Mouse (Mus musculus) lung, embryonic 14.5 days (tissue): ENCODE results near the gene Ankar. TPM values are rescaled to one million over a fixed set of nuclear protein-coding genes. Genes with fewer than 3 reads are reported as not detected.

Experiments used
- ATAC-seq: fragments of 200-750 bp; cut with Nextera tagmentation; 2 replicates; pipeline ENCODE4 v1.8.0; 2017; ENCODE audit warnings: mild to moderate bottlenecking, moderate TSS enrichment, moderate library complexity; ENCODE audit not compliant: insufficient read depth
- DNase-seq: peaks from one replicate; pipeline ENCODE4 v3.0.0-alpha.2; 2015
- H3K27ac ChIP-seq: fragments of 300-500 bp; sonication (generic); 2 replicates; pipeline ENCODE4 v1.5.1; 2014; ENCODE audit warnings: low read depth, mild to moderate bottlenecking, moderate library complexity
- H3K27me3 ChIP-seq: fragments of 300-500 bp; sonication (generic); 2 replicates; pipeline ENCODE4 v1.6.1; 2014; ENCODE audit warnings: low read length, control low read depth; ENCODE audit not compliant: insufficient read depth
- H3K36me3 ChIP-seq: fragments of 300-500 bp; sonication (generic); 2 replicates; pipeline ENCODE4 v1.6.1; 2014; ENCODE audit warnings: control low read depth; ENCODE audit not compliant: insufficient read depth
- H3K4me1 ChIP-seq: fragments of 300-500 bp; sonication (generic); 2 replicates; pipeline ENCODE4 v1.6.1; 2014; ENCODE audit warnings: antibody characterized with exemption, control low read depth; ENCODE audit not compliant: insufficient read depth
- H3K4me2 ChIP-seq: fragments of 300-500 bp; sonication (generic); 2 replicates; pipeline ENCODE4 v1.6.1; 2014; ENCODE audit warnings: mild to moderate bottlenecking
- H3K4me3 ChIP-seq: fragments of 300-500 bp; sonication (generic); 2 replicates; pipeline ENCODE4 v1.5.1; 2014; ENCODE audit warnings: low read depth, low read length
- H3K9ac ChIP-seq: fragments of 300-500 bp; sonication (generic); 2 replicates; pipeline ENCODE4 v1.6.1; 2014
- H3K9me3 ChIP-seq: fragments of 300-500 bp; sonication (generic); 2 replicates; pipeline ENCODE4 v1.6.1; 2016; ENCODE audit warnings: low read depth, low read length, control low read depth
- CTCF ChIP-seq: IDR thresholded peaks from 2 replicates; pipeline ENCODE4 v1.5.1; 2016; ENCODE audit warnings: antibody characterized with exemption, low read depth
- WGBS: fragments of 180-500 bp; shearing (Covaris S2); extraction: QIAGEN DNeasy Blood & Tissue Kit; methylation state at CpG from one replicate; pipeline ENCODE4 v1.1.7; 2014; 5-methylcytosine and 5-hydroxymethylcytosine counted together
- polyA plus RNA-seq: library from polyadenylated mRNA; unstranded; fragments of >200 nt; fragmentation: Nextera tagmentation; extraction: Ambion mirVana; gene quantifications from 2 replicates; pipeline ENCODE4 v1.2.1, GENCODE M21; 2014

The Ankar gene
- polyA plus RNA-seq, 1 experiment from 2014 or later = not detected

DNA sequence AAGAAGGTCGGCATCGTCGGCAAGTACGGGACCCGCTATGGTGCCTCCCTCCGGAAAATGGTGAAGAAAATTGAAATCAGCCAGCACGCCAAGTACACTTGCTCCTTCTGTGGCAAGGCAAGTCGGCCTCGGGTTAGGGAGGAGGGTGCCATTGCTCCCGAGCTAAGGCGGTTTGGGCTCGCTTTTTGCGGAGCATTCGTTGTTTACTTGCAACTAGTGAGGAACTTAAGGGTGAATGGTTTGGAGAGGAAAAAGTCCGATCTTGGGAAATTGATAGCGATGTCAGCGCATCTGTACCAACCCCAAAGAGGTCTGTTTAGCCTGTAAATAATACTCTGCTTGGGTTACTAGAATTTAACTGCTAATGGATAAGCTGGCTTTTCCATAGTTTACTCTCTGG, 11.3 kb upstream of the Ankar start:
- peak; percentile 41 for DNase-seq
- no peaks in the 10 kb centered on the region for H3K9me3 ChIP-seq
- peak overlapping the region; percentile 91 for H3K27ac ChIP-seq
- under 1% methylated on average over 17 of the region's 17 CpGs for WGBS
- peak; percentile 7; the same call in 1 of the 2 replicates for ATAC-seq
- peaks cover 44% of the 10 kb centered on the region for H3K36me3 ChIP-seq
- peak overlapping the region; percentile 79 for H3K4me3 ChIP-seq
- no peaks in the 10 kb centered on the region for H3K27me3 ChIP-seq
- H3K4me2 ChIP-seq = peak overlapping the region; percentile 87
- peaks cover 7% of the 10 kb centered on the region; the same call in 1 of the 2 replicates for H3K4me1 ChIP-seq
- no peak for TF ChIP-seq CTCF
- peak overlapping the region; percentile 91 for H3K9ac ChIP-seq

DNA sequence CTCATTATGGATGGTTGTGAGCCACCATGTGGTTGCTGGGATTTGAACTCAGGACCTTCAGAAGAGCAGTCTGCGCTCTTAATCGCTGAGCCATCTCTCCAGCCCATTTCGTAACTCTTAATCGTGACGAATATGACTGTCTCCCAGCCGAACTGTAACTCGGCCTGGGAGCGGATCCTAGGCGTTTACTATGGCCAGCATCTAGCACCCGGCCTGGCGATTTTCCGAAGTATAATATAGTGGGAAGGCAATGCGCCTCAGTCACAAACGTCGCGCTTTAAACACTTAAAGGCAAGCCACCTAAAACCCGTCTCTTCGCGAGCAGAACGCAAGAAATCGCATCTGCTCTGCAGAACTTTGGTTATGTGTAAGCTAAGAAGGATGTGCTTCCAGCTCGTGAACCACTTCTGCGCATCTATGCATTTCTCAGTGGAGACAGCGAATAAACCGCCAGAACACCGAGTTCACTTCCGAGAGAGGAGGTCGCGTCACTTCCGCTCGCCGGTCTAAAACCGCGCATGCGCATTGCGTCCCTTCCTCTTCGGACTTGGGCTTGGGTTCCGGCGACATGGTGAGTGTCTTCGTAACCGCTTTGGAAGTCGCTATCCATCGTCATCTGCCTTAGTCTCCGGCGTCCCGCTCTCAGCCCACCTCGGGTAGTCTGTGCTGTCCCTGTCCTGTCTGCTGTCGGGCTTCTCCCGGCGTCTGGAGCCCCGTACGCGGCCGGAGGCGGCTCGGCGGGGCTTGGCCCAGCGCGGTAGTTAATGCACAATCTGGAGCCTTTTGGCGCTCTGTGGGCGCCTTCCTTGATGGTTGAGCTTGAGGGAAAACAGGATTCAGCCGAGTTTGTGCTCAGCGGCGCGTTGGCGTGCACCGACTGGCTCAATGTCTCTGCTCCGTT, 10.6 kb upstream of the Ankar start, which contains the start of gene Rpl37a:
TSS of gene Rpl37a (plus strand) at position 538 of the 901 bp plus-strand sequence.
- peak; percentile 99 for DNase-seq
- H3K4me2 ChIP-seq = peak within 1 kb of the TSS; percentile 87

DNA sequence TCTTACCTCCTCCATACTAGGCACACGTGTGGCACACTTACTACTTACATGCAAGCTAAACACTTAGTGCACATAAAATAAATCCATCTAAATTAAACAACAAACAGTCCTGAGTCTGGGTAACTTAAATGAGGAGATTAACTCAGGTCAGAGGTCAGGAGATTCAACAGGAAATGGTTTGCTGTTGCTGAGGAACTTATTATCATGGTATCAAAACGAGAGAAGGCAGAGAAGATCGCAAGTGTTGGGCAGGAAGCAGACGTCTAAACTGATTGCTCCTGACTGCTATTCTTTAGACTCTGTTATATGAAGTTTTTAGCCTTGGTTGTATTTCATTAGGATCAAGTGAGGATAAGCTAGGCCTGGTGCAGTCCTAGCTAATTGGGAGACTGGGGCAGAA, 7.1 kb upstream of the Ankar start:
- DNase-seq (no peak), ATAC-seq (no peak)
- TF ChIP-seq CTCF = no peak
- Histone ChIP-seq H3K36me3 (peaks cover 5% of the 10 kb centered on the region), H3K9me3 (no peaks in the 10 kb centered on the region), H3K4me3 (no peak overlapping the region), H3K27me3 (no peaks in the 10 kb centered on the region), H3K4me2 (no peak overlapping the region), H3K27ac (no peak overlapping the region), H3K9ac (no peak overlapping the region), H3K4me1 (peaks cover under 1% of the 10 kb centered on the region; the same call in 1 of the 2 replicates)
- WGBS = 43% methylated on average over 4 of the region's 4 CpGs

More for the DNA sequence above, 10.6 kb upstream of the Ankar start, which contains the start of gene Rpl37a:
- H3K27ac ChIP-seq = peak within 1 kb of the TSS; percentile 91
- no peaks in the 10 kb centered on the region for H3K9me3 ChIP-seq
- peak within 1 kb of the TSS; percentile 79 for H3K4me3 ChIP-seq
- H3K9ac ChIP-seq = peak within 1 kb of the TSS; percentile 91
- peaks cover 40% of the 10 kb centered on the region for H3K36me3 ChIP-seq
- no peak for TF ChIP-seq CTCF
- 2% methylated on average over 68 of the region's 68 CpGs for WGBS
- ATAC-seq = peak; percentile 90
- no peaks in the 10 kb centered on the region for H3K27me3 ChIP-seq
- H3K4me1 ChIP-seq = peaks cover 7% of the 10 kb centered on the region; the same call in 1 of the 2 replicates

DNA sequence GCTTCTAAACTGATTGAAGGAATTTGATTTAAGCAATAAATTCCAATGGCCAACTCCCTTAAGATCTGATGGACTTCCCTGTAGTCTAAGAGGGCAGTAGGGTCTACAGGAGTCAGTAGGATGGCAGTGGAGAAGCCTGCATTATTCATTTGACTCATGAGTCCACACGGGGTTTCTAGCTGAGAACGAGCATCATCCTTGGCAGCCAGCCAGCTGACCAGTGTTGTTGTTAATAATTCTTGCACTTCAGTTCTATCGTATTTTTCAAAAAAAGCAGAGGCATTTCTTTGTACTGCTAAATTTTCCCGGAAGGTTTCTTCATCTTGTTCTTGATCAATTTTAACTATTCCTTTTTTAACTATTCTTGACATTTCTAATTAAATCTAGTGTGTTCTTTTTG, 1.7 kb downstream of the Ankar start:
- TF ChIP-seq CTCF = no peak
- Histone ChIP-seq H3K4me3 (no peak overlapping the region), H3K4me2 (no peak overlapping the region), H3K9me3 (no peaks in the 10 kb centered on the region), H3K9ac (no peak overlapping the region), H3K4me1 (no peaks in the 10 kb centered on the region), H3K27me3 (no peaks in the 10 kb centered on the region), H3K36me3 (no peaks in the 10 kb centered on the region), H3K27ac (no peak overlapping the region)
- DNase-seq = peak; percentile 85
- WGBS = 22% methylated on average over 4 of the region's 4 CpGs
- no peak for ATAC-seq

DNA sequence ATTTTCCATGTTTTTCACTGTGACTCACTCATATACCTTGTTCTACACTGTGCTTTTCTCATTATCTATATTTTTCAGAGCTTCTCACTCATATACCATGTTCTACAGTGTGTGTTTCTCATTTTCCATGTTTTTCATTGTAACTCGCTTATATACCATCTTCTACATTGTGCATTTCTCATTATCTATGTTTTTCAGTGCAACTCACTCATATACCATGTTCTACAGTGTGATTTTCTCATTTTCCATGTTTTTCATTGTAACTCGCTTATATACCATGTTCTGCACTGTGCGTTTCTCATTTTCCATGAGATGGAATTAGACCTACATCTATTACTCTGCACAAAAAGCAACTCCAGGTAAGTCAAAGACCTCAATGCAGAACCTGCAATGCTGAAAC, 4.1 kb downstream of the Ankar start:
- no peak overlapping the region for H3K4me2 ChIP-seq
- no peak for ATAC-seq
- no peak for TF ChIP-seq CTCF
- H3K9ac ChIP-seq = no peak overlapping the region
- no peaks in the 10 kb centered on the region for H3K36me3 ChIP-seq
- H3K4me3 ChIP-seq = no peak overlapping the region
- no peak overlapping the region for H3K27ac ChIP-seq
- peak; percentile 35 for DNase-seq
- no peaks in the 10 kb centered on the region for H3K9me3 ChIP-seq
- WGBS = 54% methylated on average over 3 of the region's 3 CpGs
- H3K27me3 ChIP-seq = no peaks in the 10 kb centered on the region
- no peaks in the 10 kb centered on the region for H3K4me1 ChIP-seq

DNA sequence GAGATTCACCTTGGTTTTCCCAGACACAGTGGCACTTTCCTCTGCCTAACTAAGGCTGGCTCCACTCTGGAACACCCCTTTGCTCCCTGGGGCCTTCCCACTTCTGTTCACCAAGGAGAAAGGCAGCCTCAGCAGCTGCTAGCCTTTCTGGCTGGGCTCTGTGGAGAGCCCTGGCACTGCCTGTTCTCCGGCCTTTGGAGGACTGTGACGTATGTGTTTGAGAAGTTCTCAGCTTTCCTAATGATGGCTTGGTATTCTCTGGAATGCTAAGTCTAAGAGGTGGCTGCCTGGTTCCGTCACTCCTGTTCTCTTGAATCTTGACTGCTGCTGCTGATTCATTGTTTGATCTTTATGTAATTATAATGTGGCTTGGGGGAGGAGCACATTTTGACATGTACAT, 27.3 kb downstream of the Ankar start:
- H3K27me3 ChIP-seq = no peaks in the 10 kb centered on the region
- ATAC-seq = peak; percentile 80; the same call in 1 of the 2 replicates
- no peaks in the 10 kb centered on the region for H3K4me1 ChIP-seq
- H3K9ac ChIP-seq = no peak overlapping the region
- WGBS = 19% methylated on average over 3 of the region's 3 CpGs
- H3K36me3 ChIP-seq = no peaks in the 10 kb centered on the region
- no peak for TF ChIP-seq CTCF
- no peak overlapping the region for H3K4me2 ChIP-seq
- H3K9me3 ChIP-seq = no peaks in the 10 kb centered on the region
- peak; percentile 73 for DNase-seq
- no peak overlapping the region for H3K27ac ChIP-seq
- no peak overlapping the region for H3K4me3 ChIP-seq
